Comparison of ENCODE assay signal across 26 mouse cellular contexts in the genomic region with DNA sequence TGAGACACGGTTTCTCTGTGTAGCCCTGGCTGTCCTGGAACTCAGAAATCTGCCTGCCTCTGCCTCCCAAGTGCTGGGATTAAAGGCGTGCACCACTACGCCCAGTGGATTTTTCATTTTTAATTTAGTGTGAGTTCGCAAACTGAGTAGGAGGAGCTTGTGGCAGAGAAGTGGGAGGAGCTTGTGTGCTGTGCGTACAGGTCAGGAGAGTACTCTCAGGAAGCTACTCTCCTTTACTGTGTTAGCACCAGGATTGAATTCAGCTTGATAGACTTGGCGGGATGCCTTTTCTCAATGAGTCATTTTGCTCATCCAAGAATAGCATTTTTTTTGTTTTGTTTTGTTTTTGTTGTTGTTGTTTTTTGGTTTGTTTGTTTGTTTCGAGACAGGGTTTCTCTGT.
DNase-seq lines count a peak whose midpoint lies in the region; ATAC-seq and TF ChIP-seq lines count a peak whose summit lies in the region.
"Had no signal": no experiment of that assay in that cellular context is flagged by ENCODE, and none has a peak within 500 bp of the region (broad histone marks: within the 10 kb centered on the region; RNA-seq: fewer than 3 reads in every experiment).

No protein-coding gene starts in this region.

- TF ChIP-seq CTCF in testis, adult 2 months (IDR thresholded peaks at IDR 0.05; ENCODE audit: control insufficient read depth, insufficient read depth, insufficient replicate concordance, low read depth, low read length): no peak

- H3K36me3 ChIP-seq in testis, adult 2 months (ENCODE audit: control insufficient read depth, insufficient read depth, low read length): no peaks in the 10 kb centered on the region
- no peaks in the 10 kb centered on the region for H3K36me3 ChIP-seq in forebrain, embryonic 12.5 days (replicated peaks)
- H3K36me3 ChIP-seq: embryonic facial prominence, embryonic 13.5 days; embryonic facial prominence, embryonic 15.5 days; forebrain, embryonic 10.5 days; forebrain, embryonic 15.5 days had no signal

- no peak overlapping the region for H3K4me2 ChIP-seq in forebrain, embryonic 12.5 days
- H3K4me2 ChIP-seq: embryonic facial prominence, embryonic 13.5 days; embryonic facial prominence, embryonic 15.5 days; forebrain, embryonic 13.5 days; forebrain, embryonic 15.5 days had no signal

- H3K9ac ChIP-seq in forebrain, embryonic 12.5 days: no peak overlapping the region
- H3K9ac ChIP-seq: embryonic facial prominence, embryonic 13.5 days; embryonic facial prominence, embryonic 15.5 days; forebrain, embryonic 13.5 days; forebrain, embryonic 15.5 days; forebrain, postnatal 0 days had no signal

- H3K27ac ChIP-seq in testis, adult 2 months (ENCODE audit: control insufficient read depth, insufficient read depth, low read depth, low read length): no peak overlapping the region
- H3K27ac ChIP-seq in forebrain, embryonic 12.5 days: no peak overlapping the region
- H3K27ac ChIP-seq: embryonic facial prominence, embryonic 13.5 days; embryonic facial prominence, embryonic 15.5 days; forebrain, embryonic 10.5 days; forebrain, embryonic 13.5 days; forebrain, embryonic 15.5 days had no signal

- DNase-seq in testis, postnatal 10 days (ENCODE audit: low spot score): no peak
- peak; percentile 76 for DNase-seq in R1 (ENCODE audit: low read depth, low spot score)
- no peak for DNase-seq in retina, postnatal 1 day
- DNase-seq: adrenal gland, adult 8-10 months; adrenal gland, postnatal 14 days; adrenal gland, postnatal 36 days; B cell, adult 2 months; cerebellum, adult 11-12 months; cerebellum, adult 8-10 months; cerebellum, adult 9-11 months; cerebellum, postnatal 14 days; cerebellum, postnatal 36 days; embryo, embryonic 11 days; forebrain, postnatal 0 days had no signal

- 94% methylated on average over 7 of the region's 7 CpGs for WGBS in forebrain, embryonic 12.5 days

- H3K27me3 ChIP-seq in testis, adult 2 months (ENCODE audit: control insufficient read depth, insufficient read depth, low read length): no peaks in the 10 kb centered on the region; the same call in 1 of the 2 replicates
- H3K27me3 ChIP-seq in forebrain, embryonic 12.5 days: no peaks in the 10 kb centered on the region
- H3K27me3 ChIP-seq: CH12.LX; embryonic facial prominence, embryonic 13.5 days; embryonic facial prominence, embryonic 15.5 days; forebrain, embryonic 13.5 days; forebrain, embryonic 15.5 days; Patski had no signal

- peak overlapping the region; percentile 43; the same call in 1 of the 2 replicates for H3K4me3 ChIP-seq in testis, adult 2 months (ENCODE audit: control insufficient read depth, low read depth, low read length)
- no peak overlapping the region for H3K4me3 ChIP-seq in forebrain, embryonic 12.5 days (replicated peaks)
- H3K4me3 ChIP-seq: embryonic facial prominence, embryonic 13.5 days; embryonic facial prominence, embryonic 15.5 days; erythroblast, embryonic 14.5 days; forebrain, embryonic 10.5 days; forebrain, embryonic 13.5 days; forebrain, embryonic 15.5 days had no signal

- no peaks in the 10 kb centered on the region for H3K9me3 ChIP-seq in forebrain, embryonic 12.5 days
- H3K9me3 ChIP-seq: embryonic facial prominence, embryonic 13.5 days; embryonic facial prominence, embryonic 15.5 days; forebrain, embryonic 10.5 days; forebrain, embryonic 13.5 days; forebrain, embryonic 15.5 days had no signal

- no peaks in the 10 kb centered on the region for H3K4me1 ChIP-seq in testis, adult 2 months (ENCODE audit: control insufficient read depth, insufficient read depth, low read length)
- no peaks in the 10 kb centered on the region for H3K4me1 ChIP-seq in forebrain, embryonic 12.5 days
- H3K4me1 ChIP-seq: embryonic facial prominence, embryonic 15.5 days; forebrain, embryonic 10.5 days; forebrain, embryonic 13.5 days; forebrain, embryonic 15.5 days had no signal

- TF ChIP-seq POLR2A in testis, adult 2 months (IDR thresholded peaks at IDR 0.05; ENCODE audit: control insufficient read depth, low read depth, low read length): no peak

- no peak for ATAC-seq in forebrain, embryonic 12.5 days (ENCODE audit: low FRiP score)
- ATAC-seq: activated CD4-positive, CD25-positive, alpha-beta regulatory T cell, adult 4 months; CD4-positive, CD25-positive, alpha-beta regulatory T cell, adult 4 months; forebrain, embryonic 13.5 days; forebrain, embryonic 15.5 days; forebrain, postnatal 0 days had no signal
